In genomic region chr2:157069355-157069735, GRCm38 (mm10) we compare ENCODE assay signal across 8 mouse cellular contexts. TPM values are rescaled to one million over a fixed set of nuclear protein-coding genes. Genes with fewer than 3 reads are reported as not detected.
DNase-seq lines count a peak whose midpoint lies in the region; ATAC-seq lines count a peak whose summit lies in the region.

No protein-coding gene starts in this region.

- no peak overlapping the region for H3K4me3 ChIP-seq in midbrain, embryonic 13.5 days (replicated peaks)

- intact Hi-C loops in left cerebral cortex, postnatal 4 days (cut with DNase I), result no loop called here

- ATAC-seq in midbrain, embryonic 13.5 days, result no peak

- peaks cover 97% of the 10 kb centered on the region for H3K4me1 ChIP-seq in midbrain, embryonic 13.5 days (replicated peaks)

- peak; percentile 92 for DNase-seq in left cerebral cortex, postnatal 4 days
- DNase-seq in left cerebral cortex, adult 8-10 months (ENCODE audit: low spot score in 2 of 2), result no peak
- peak; percentile 94 to 95 for DNase-seq in cerebellum, postnatal 25 days
- peak; percentile 65 for DNase-seq in heart, postnatal 4 days
- no peak for DNase-seq in thymus, postnatal 10 days (ENCODE audit: low spot score in 2 of 2)
- DNase-seq in adrenal gland, adult 18-20 months (ENCODE audit: low spot score in 2 of 2), result no peak
- no peak for DNase-seq in frontal cortex, postnatal 14 days (ENCODE audit: low spot score in 2 of 2)

- no peaks in the 10 kb centered on the region for H3K9me3 ChIP-seq in midbrain, embryonic 13.5 days

- 0 out of 2 replicates have a peak overlapping the region, but pooled peaks have one; percentile 2 for H3K9ac ChIP-seq in midbrain, embryonic 13.5 days (replicated peaks)

- 43% methylated on average over 3 of the region's 3 CpGs for WGBS in midbrain, embryonic 13.5 days

- H3K4me2 ChIP-seq in midbrain, embryonic 13.5 days (replicated peaks), result peak overlapping the region; percentile 5; the same call in 1 of the 2 replicates

- H3K36me3 ChIP-seq in midbrain, embryonic 13.5 days, result peaks cover 17% of the 10 kb centered on the region

- H3K27ac ChIP-seq in midbrain, embryonic 13.5 days, result peak overlapping the region; percentile 71

- H3K27me3 ChIP-seq in midbrain, embryonic 13.5 days, result no peaks in the 10 kb centered on the region

RNA-seq across cellular contexts. Expression of gene Soga1, which starts 9.7 kb away (rescaled TPM):
- 100 to 1,000 TPM; 104 to 108 TPM for total RNA-seq in left cerebral cortex, postnatal 4 days (2021)
- total RNA-seq in left cerebral cortex, adult 8-10 months (2022), result 10 to 100 TPM; 19.4 to 25.6 (median 22.0) TPM
- 10 to 100 TPM; 36.9 to 39.8 TPM for total RNA-seq in heart, postnatal 4 days (2021)
- polyA plus RNA-seq in midbrain, embryonic 13.5 days (2015; fragmentation: Nextera tagmentation; extraction: Ambion mirVana), result 6.2 and 6.4 TPM in 2 replicates
- total RNA-seq in adrenal gland, adult 18-20 months (2021), result 10 to 100 TPM; 31.4 to 36.2 TPM

RNA-seq across cellular contexts. Expression of gene Tldc2, which starts 17.5 kb away (rescaled TPM):
- not detected for total RNA-seq in left cerebral cortex, postnatal 4 days (2021)
- not detected for total RNA-seq in left cerebral cortex, adult 8-10 months (2022)
- not detected for total RNA-seq in heart, postnatal 4 days (2021)
- polyA plus RNA-seq in midbrain, embryonic 13.5 days (2015; fragmentation: Nextera tagmentation; extraction: Ambion mirVana), result not detected in 2 replicates
- not detected for total RNA-seq in adrenal gland, adult 18-20 months (2021)

Comparison
In these comparisons a context has a peak if more than half of its experiments do, and no peak if none do; other contexts are left out.
1. DNase-seq: peak in left cerebral cortex, postnatal 4 days (single experiment), cerebellum, postnatal 25 days (2 of 2) and heart, postnatal 4 days (single experiment); none in left cerebral cortex, adult 8-10 months (0 of 2), thymus, postnatal 10 days (0 of 2), adrenal gland, adult 18-20 months (0 of 2) and frontal cortex, postnatal 14 days (0 of 2).